Mouse (Mus musculus): ENCODE measurements around the gene Camkmt. TPM values are rescaled to one million over a fixed set of nuclear protein-coding genes. Genes with fewer than 3 reads are reported as not detected.

Camkmt gene
- polyA plus RNA-seq, 1 experiment, result 6.7 TPM

GRCm38 (mm10) chr17:85349331-85349935, 259.1 kb downstream of the Camkmt start:
- DNase-seq (ENCODE audit: low read depth), result no peak
- TF ChIP-seq POLR2A (IDR thresholded peaks at IDR 0.05; ENCODE audit: borderline replicate concordance, extremely low read depth, insufficient read depth, insufficient read length, poor library complexity, severe bottlenecking) (no peak), CTCF (IDR thresholded peaks at IDR 0.05; ENCODE audit: borderline replicate concordance, extremely low read depth, insufficient read depth, insufficient read length) (no peak)

DNA sequence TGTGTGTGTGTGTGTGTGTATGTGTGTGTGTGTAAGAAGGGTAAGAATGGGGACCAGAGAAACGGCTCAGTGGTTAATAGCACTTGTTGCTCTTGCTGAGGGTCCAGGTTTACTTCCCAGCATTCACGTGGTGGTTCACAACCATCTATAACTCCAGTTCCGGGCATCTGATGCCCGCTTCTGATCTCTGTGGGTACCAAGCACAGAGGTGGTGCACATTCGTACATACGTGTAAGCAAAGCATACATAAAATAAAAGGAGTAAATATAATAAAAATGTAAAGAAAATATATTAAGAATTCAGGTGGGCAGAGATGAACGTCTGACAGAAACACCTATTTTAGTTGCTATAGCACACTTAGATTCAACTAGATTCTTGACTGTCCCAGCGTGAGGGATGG, 260.9 kb downstream of the Camkmt start:
- no peak for DNase-seq (ENCODE audit: low read depth)

GRCm38 (mm10) chr17:85352731-85353130, 262.4 kb downstream of the Camkmt start:
- DNase-seq (ENCODE audit: low read depth), result no peak
- TF ChIP-seq CTCF (IDR thresholded peaks at IDR 0.05; ENCODE audit: borderline replicate concordance, extremely low read depth, insufficient read depth, insufficient read length), result no peak
- no peak for TF ChIP-seq POLR2A (IDR thresholded peaks at IDR 0.05; ENCODE audit: borderline replicate concordance, extremely low read depth, insufficient read depth, insufficient read length, poor library complexity, severe bottlenecking)

More for the DNA sequence above, 260.9 kb downstream of the Camkmt start:
- TF ChIP-seq POLR2A (IDR thresholded peaks at IDR 0.05; ENCODE audit: borderline replicate concordance, extremely low read depth, insufficient read depth, insufficient read length, poor library complexity, severe bottlenecking) (no peak), CTCF (IDR thresholded peaks at IDR 0.05; ENCODE audit: borderline replicate concordance, extremely low read depth, insufficient read depth, insufficient read length) (no peak)

DNA sequence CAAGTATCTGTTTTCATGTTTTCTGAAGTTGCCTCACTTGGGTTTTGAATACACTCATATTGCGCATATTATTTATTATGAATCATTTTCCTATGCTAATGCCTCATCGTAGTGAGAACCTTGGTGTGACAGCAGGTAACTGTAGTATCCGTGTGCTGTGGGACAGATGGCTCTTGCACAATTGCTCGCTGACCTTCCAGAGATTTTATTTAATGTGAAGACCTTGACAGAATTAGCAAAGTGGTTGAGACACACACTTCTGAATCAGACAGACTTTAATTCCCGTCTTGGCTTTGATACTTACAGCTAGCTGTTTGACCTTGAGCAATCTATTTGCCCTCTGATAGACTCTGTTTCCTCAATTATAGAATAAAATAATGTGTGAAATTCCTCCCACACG, 262.8 kb downstream of the Camkmt start:
- no peak for DNase-seq (ENCODE audit: low read depth)
- TF ChIP-seq CTCF (IDR thresholded peaks at IDR 0.05; ENCODE audit: borderline replicate concordance, extremely low read depth, insufficient read depth, insufficient read length) (no peak), POLR2A (IDR thresholded peaks at IDR 0.05; ENCODE audit: borderline replicate concordance, extremely low read depth, insufficient read depth, insufficient read length, poor library complexity, severe bottlenecking) (no peak)

DNA sequence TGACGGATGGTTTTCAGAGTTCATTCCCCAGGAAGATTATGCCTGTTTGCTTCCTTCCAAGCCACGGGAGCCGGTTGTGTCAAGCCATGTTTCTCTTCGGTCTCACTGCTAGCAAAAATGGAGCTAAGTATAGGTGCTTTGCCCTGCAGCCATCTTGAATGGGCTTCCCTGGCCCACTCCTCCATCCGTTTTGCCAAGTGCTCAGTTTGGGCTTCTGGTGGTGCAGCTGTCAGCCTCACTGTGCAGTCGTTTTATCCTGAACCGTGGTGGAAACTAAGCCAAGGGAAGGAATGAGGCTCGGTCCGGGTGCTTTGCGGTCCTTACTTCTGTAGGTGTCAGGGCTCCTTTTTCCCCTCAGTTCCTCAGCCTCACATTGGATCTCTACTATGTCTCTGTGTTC, 263.3 kb downstream of the Camkmt start:
- DNase-seq (ENCODE audit: low read depth), result no peak
- no peak for TF ChIP-seq CTCF (IDR thresholded peaks at IDR 0.05; ENCODE audit: borderline replicate concordance, extremely low read depth, insufficient read depth, insufficient read length)
- no peak for TF ChIP-seq POLR2A (IDR thresholded peaks at IDR 0.05; ENCODE audit: borderline replicate concordance, extremely low read depth, insufficient read depth, insufficient read length, poor library complexity, severe bottlenecking)

DNA sequence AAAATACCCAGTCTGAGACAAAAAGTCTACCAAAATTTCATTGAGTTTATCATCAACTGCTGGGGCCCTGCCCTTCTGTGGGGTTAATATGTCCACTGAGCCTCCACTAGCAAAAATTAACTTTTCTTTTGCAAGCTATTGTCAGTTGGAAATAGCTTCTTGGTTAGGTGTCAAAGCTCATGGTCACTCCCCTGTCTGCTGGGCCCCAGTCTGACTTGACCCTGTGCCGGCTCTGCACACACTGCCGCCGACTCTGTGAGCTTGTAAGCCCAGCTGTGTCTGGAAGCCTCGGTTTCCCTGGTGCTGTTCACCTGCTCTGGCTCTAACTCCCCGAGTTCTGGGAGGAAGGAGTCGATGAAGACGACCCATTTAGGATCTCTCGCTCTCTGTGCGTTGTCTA, 265.0 kb downstream of the Camkmt start:
- no peak for DNase-seq (ENCODE audit: low read depth)

GRCm38 (mm10) chr17:85361006-85361405, 270.7 kb downstream of the Camkmt start:
- TF ChIP-seq POLR2A (IDR thresholded peaks at IDR 0.05; ENCODE audit: borderline replicate concordance, extremely low read depth, insufficient read depth, insufficient read length, poor library complexity, severe bottlenecking) (no peak), CTCF (IDR thresholded peaks at IDR 0.05; ENCODE audit: borderline replicate concordance, extremely low read depth, insufficient read depth, insufficient read length) (no peak)
- DNase-seq (ENCODE audit: low read depth), result no peak

More for the DNA sequence above, 265.0 kb downstream of the Camkmt start:
- TF ChIP-seq POLR2A (IDR thresholded peaks at IDR 0.05; ENCODE audit: borderline replicate concordance, extremely low read depth, insufficient read depth, insufficient read length, poor library complexity, severe bottlenecking) (no peak), CTCF (IDR thresholded peaks at IDR 0.05; ENCODE audit: borderline replicate concordance, extremely low read depth, insufficient read depth, insufficient read length) (no peak)

- no peak for DNase-seq (ENCODE audit: low read depth)
- no peak for TF ChIP-seq POLR2A (IDR thresholded peaks at IDR 0.05; ENCODE audit: borderline replicate concordance, extremely low read depth, insufficient read depth, insufficient read length, poor library complexity, severe bottlenecking)
- TF ChIP-seq CTCF (IDR thresholded peaks at IDR 0.05; ENCODE audit: borderline replicate concordance, extremely low read depth, insufficient read depth, insufficient read length), result no peak
Measured at GRCm38 (mm10) chr17:85367319-85367718, 277.0 kb downstream of the Camkmt start.

DNA sequence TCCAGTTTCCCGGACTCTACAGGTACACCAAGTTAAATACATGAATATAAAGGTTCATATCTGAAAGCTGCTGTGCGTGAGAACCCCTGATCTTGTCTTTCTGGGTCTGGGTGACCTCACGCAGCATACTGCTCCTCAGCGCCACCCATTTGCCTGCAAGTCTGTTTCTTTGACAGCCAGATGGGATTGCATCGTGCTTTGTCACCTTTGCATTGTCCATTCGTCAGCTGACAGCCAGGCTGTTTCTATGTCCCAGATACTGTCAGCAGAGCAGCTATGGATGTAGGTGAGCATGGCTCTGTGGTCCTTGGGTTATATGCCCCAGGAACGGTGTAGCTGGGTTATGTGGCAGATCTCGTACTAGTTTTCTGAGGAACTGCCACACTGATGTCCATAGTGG, 278.4 kb downstream of the Camkmt start:
- DNase-seq (ENCODE audit: low read depth), result no peak
- TF ChIP-seq POLR2A (IDR thresholded peaks at IDR 0.05; ENCODE audit: borderline replicate concordance, extremely low read depth, insufficient read depth, insufficient read length, poor library complexity, severe bottlenecking), result no peak
- TF ChIP-seq CTCF (IDR thresholded peaks at IDR 0.05; ENCODE audit: borderline replicate concordance, extremely low read depth, insufficient read depth, insufficient read length), result no peak

DNA sequence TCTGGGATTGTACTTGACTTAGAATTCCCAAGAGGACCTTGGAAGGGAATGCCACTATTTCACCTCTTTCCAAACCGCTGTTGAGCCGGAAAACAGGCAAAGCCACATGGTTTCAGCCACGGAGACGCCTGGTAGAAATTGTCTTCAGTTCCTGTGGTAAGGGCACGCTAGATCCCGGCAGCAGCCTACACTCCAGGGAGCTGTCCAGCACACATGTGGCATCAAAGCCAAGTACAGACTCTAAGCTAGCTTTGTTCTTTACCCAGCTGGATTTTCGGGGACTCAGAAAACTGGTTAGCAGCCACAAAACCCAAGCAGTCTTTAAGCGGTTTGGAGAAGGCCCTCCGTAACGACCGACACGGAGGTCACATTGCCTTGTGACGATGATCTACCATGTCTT, 281.7 kb downstream of the Camkmt start:
- no peak for DNase-seq (ENCODE audit: low read depth)
- no peak for TF ChIP-seq CTCF (IDR thresholded peaks at IDR 0.05; ENCODE audit: borderline replicate concordance, extremely low read depth, insufficient read depth, insufficient read length)
- TF ChIP-seq POLR2A (IDR thresholded peaks at IDR 0.05; ENCODE audit: borderline replicate concordance, extremely low read depth, insufficient read depth, insufficient read length, poor library complexity, severe bottlenecking), result no peak

GRCm38 (mm10) chr17:85372523-85372922, 282.2 kb downstream of the Camkmt start:
- no peak for DNase-seq (ENCODE audit: low read depth)
- TF ChIP-seq POLR2A (IDR thresholded peaks at IDR 0.05; ENCODE audit: borderline replicate concordance, extremely low read depth, insufficient read depth, insufficient read length, poor library complexity, severe bottlenecking) (no peak), CTCF (IDR thresholded peaks at IDR 0.05; ENCODE audit: borderline replicate concordance, extremely low read depth, insufficient read depth, insufficient read length) (no peak)

GRCm38 (mm10) chr17:85374100-85374833, 283.9 kb downstream of the Camkmt start:
- DNase-seq (ENCODE audit: low read depth), result peak; percentile 69
- TF ChIP-seq CTCF (IDR thresholded peaks at IDR 0.05; ENCODE audit: borderline replicate concordance, extremely low read depth, insufficient read depth, insufficient read length) (no peak), POLR2A (IDR thresholded peaks at IDR 0.05; ENCODE audit: borderline replicate concordance, extremely low read depth, insufficient read depth, insufficient read length, poor library complexity, severe bottlenecking) (no peak)

All from brain, embryonic 14.5 days (tissue).